Mouse (Mus musculus) embryonic facial prominence, embryonic 12.5 days (tissue): ENCODE results near the gene Dbr1. TPM values are rescaled to one million over a fixed set of nuclear protein-coding genes. Genes with fewer than 3 reads are reported as not detected.

ENCODE experiments used
- ATAC-seq: fragments of 200-750 bp; cut with Nextera tagmentation; 2 replicates; pipeline ENCODE4 v1.8.0; 2017; ENCODE audit not compliant: insufficient number of reproducible peaks, insufficient read depth, low FRiP score, low TSS enrichment
- H3K27ac ChIP-seq: fragments of 300-500 bp; sonication (generic); 2 replicates; pipeline ENCODE4 v1.5.1; 2016; ENCODE audit warnings: mild to moderate bottlenecking
- H3K27me3 ChIP-seq: fragments of 300-500 bp; sonication (generic); 2 replicates; pipeline ENCODE4 v1.6.1; 2016; ENCODE audit warnings: mild to moderate bottlenecking, moderate library complexity
- H3K36me3 ChIP-seq: fragments of 300-500 bp; sonication (generic); 2 replicates; pipeline ENCODE4 v1.6.1; 2016; ENCODE audit warnings: mild to moderate bottlenecking
- H3K4me1 ChIP-seq: fragments of 300-500 bp; sonication (generic); 2 replicates; pipeline ENCODE4 v1.6.1; 2016
- H3K4me2 ChIP-seq: fragments of 300-500 bp; sonication (generic); replicated peaks from 2 replicates; pipeline ENCODE4 v1.6.1; 2016; ENCODE audit warnings: mild to moderate bottlenecking, moderate library complexity
- H3K4me3 ChIP-seq: fragments of 300-500 bp; sonication (generic); 2 replicates; pipeline ENCODE4 v1.5.1; 2016; ENCODE audit warnings: mild to moderate bottlenecking
- H3K9ac ChIP-seq: fragments of 300-500 bp; sonication (generic); 2 replicates; pipeline ENCODE4 v1.6.1; 2016; ENCODE audit warnings: mild to moderate bottlenecking, moderate library complexity
- H3K9me3 ChIP-seq: fragments of 300-500 bp; sonication (generic); 2 replicates; pipeline ENCODE4 v1.6.1; 2016; ENCODE audit warnings: mild to moderate bottlenecking, moderate library complexity
- WGBS: fragments of 180-500 bp; shearing (Covaris S2); methylation state at CpG from one replicate; pipeline ENCODE4 v1.1.7; 2016; 5-methylcytosine and 5-hydroxymethylcytosine counted together
- polyA plus RNA-seq: library from polyadenylated mRNA; unstranded; fragments of >200 nt; fragmentation: Nextera tagmentation; extraction: Ambion mirVana; gene quantifications from 2 replicates; pipeline ENCODE4 v1.2.1, GENCODE M21; 2016

The Dbr1 gene
- 30.6 and 34.2 TPM in 2 replicates for polyA plus RNA-seq

DNA sequence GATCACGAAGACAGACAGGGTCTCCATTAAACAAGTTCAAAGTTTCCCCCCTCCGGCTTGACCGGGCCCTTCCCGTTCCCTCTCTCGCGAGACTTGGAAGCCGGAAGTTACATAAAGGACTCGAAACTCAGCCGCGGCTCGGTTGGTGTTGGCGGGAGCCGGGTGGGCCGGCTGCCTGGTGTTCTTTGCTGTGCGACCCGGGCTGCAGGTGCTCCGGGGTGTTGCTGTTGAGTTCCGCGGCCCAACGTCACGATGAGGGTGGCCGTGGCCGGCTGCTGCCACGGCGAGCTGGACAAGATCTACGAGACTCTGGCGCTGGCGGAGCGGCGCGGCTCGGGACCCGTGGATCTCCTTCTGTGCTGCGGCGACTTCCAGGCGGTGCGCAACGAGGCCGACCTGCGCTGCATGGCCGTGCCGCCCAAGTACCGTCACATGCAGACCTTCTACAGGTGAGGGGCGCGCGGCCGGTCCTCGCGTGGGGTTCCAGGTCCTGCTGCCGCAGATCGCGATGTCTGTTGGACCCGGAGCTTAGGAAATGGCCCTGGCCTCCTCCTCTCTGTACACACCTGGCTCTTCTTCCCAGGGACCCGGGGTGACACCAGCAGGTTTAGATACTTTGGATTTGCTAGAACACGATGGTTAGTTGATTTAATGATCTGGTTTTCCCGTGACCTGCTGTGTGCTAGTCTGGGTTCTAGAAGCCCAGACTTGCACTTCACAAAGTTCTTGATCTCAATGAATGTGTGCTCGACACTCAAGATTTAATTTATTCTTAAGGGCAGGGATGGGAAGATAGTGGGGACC is at the start of gene Dbr1:
Gene Dbr1, plus strand, starts transcription at position 123 of the 804 bp plus-strand sequence.
- ATAC-seq = peak; percentile 80
- Histone ChIP-seq H3K9ac (peak within 1 kb of the TSS; percentile 93), H3K9me3 (no peaks in the 10 kb centered on the region), H3K4me1 (peaks cover 8% of the 10 kb centered on the region; the same call in 1 of the 2 replicates), H3K36me3 (peaks cover 15% of the 10 kb centered on the region), H3K27me3 (0 out of 2 replicates have a peak, but pooled peaks cover 2% of the 10 kb centered on the region), H3K4me2 (peak within 1 kb of the TSS; percentile 71), H3K27ac (peak within 1 kb of the TSS; percentile 83), H3K4me3 (peak within 1 kb of the TSS; percentile 96)
- under 1% methylated on average over 57 of the region's 57 CpGs for WGBS

DNA sequence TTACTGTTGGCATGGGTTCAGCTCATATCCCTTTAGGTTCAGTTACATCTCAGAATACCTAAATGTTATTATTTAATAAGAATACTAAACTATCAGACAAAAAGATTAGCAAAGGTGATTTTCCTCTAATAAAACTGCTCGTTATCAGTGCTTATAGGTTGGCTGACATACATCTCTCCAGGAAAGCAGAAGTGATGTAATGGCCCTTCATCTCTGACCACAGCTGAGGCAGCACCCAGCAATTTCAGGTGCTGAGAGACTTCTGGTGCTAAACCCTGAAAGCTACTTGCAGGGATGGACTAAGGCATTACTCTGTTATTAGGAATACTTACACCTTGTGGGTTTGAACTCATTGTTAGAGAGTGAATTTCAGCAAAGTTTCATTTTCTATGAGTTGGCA is 43.7 kb upstream of the Dbr1 start:
- WGBS = 93% methylated on average over 1 of the region's 1 CpGs
- peaks cover 45% of the 10 kb centered on the region for H3K36me3 ChIP-seq
- ATAC-seq = no peak

DNA sequence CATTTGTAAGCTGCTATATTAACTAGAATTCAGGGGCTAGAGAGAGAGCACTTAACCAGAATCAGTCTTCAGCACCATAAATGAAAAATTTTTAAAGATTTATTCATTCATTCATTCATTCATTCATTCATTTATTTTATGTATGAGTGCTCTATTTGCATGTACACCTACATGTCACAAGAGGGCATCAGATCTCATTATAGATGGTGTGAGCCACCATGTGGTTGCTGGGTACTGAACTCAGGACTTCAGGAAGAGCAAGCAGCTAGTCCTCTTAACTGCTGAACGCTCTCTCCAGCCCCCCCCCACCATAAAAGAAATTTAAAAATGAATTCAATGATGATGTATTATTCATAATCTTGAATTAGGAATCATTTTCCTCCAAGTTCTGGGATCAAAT is 29.3 kb upstream of the Dbr1 start:
- H3K4me3 ChIP-seq = no peak overlapping the region
- no peaks in the 10 kb centered on the region for H3K4me1 ChIP-seq
- no peak overlapping the region for H3K27ac ChIP-seq
- no peak overlapping the region for H3K9ac ChIP-seq
- H3K4me2 ChIP-seq = no peak overlapping the region
- WGBS = 90% methylated on average over 1 of the region's 1 CpGs
- no peaks in the 10 kb centered on the region for H3K9me3 ChIP-seq
- no peaks in the 10 kb centered on the region for H3K27me3 ChIP-seq
- H3K36me3 ChIP-seq = no peaks in the 10 kb centered on the region
- no peak for ATAC-seq

More for the DNA sequence above, 43.7 kb upstream of the Dbr1 start:
- H3K9ac ChIP-seq = no peak overlapping the region
- H3K4me3 ChIP-seq = no peak overlapping the region
- no peak overlapping the region for H3K4me2 ChIP-seq
- H3K4me1 ChIP-seq = no peaks in the 10 kb centered on the region
- no peaks in the 10 kb centered on the region for H3K9me3 ChIP-seq
- H3K27me3 ChIP-seq = no peaks in the 10 kb centered on the region
- H3K27ac ChIP-seq = no peak overlapping the region

DNA sequence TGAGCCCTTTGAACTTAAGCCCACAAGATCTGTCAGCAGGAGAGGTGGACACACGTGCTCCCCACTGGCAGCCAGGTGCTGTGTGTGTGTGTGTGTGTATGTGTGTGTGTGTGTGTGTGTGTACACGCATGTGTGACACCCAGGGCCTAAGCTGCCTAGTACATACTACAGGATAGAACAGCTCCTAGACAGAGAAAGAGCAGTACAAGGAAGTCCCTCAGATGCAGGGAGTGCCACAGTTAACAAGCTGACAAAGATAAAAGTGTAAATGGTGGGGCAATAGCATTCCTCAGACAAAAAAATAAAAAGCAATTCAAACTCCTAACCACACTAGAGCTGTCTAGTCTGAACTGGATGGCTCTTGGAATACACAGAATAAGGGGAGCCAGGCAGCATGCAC is 23.5 kb upstream of the Dbr1 start:
- ATAC-seq = no peak
- 62% methylated on average over 2 of the region's 2 CpGs for WGBS
- Histone ChIP-seq H3K27me3 (no peaks in the 10 kb centered on the region), H3K9ac (no peak overlapping the region), H3K4me3 (no peak overlapping the region), H3K9me3 (no peaks in the 10 kb centered on the region), H3K4me2 (no peak overlapping the region), H3K36me3 (no peaks in the 10 kb centered on the region), H3K27ac (no peak overlapping the region), H3K4me1 (no peaks in the 10 kb centered on the region)

DNA sequence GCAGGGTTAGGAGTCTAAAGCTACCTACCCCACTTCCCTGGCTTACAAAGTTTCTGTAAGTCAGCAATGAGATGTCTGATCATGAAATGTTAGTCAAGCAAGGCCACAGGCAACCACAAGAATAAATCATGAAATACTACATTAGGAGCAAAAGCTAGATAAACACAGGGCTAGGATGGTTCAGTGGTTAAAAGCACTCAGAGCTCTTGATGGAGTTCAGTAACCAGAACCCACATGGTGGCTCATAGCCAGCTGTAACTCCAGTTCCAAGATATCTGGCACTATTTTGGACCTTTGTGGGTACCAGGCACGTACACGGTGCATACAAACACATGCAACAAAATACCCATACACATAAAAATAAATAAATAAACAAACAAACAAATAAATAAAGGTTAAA is 22.6 kb upstream of the Dbr1 start:
- no peak overlapping the region for H3K9ac ChIP-seq
- H3K4me1 ChIP-seq = no peaks in the 10 kb centered on the region
- H3K4me3 ChIP-seq = no peak overlapping the region
- ATAC-seq = no peak
- no peaks in the 10 kb centered on the region for H3K36me3 ChIP-seq
- H3K27ac ChIP-seq = no peak overlapping the region
- 84% methylated on average over 2 of the region's 2 CpGs for WGBS
- H3K4me2 ChIP-seq = no peak overlapping the region
- no peaks in the 10 kb centered on the region for H3K27me3 ChIP-seq
- no peaks in the 10 kb centered on the region for H3K9me3 ChIP-seq

DNA sequence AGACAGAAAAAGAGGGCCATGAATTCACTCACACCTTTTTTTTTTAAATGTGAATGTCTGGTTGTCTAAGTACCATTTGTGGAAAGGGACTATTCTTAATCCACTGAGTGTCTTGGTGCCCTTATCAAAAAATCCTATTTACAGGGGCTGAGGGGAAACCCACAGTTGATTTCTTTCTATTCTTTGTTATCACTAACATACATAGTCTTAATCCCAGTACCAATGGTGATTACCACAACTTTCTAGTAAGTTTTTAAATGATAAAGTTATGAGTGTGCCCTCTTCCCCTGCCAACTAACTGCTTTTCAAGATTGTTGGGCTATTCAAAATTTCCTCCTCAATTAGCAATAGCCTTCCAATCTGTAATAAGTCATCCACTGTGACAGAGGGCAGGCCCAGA is 21.5 kb upstream of the Dbr1 start:
- no peak for ATAC-seq
- no peak overlapping the region for H3K9ac ChIP-seq
- no peaks in the 10 kb centered on the region for H3K36me3 ChIP-seq
- H3K27me3 ChIP-seq = no peaks in the 10 kb centered on the region
- H3K9me3 ChIP-seq = no peaks in the 10 kb centered on the region
- no peak overlapping the region for H3K4me2 ChIP-seq
- H3K4me1 ChIP-seq = no peaks in the 10 kb centered on the region
- H3K4me3 ChIP-seq = no peak overlapping the region
- H3K27ac ChIP-seq = no peak overlapping the region

DNA sequence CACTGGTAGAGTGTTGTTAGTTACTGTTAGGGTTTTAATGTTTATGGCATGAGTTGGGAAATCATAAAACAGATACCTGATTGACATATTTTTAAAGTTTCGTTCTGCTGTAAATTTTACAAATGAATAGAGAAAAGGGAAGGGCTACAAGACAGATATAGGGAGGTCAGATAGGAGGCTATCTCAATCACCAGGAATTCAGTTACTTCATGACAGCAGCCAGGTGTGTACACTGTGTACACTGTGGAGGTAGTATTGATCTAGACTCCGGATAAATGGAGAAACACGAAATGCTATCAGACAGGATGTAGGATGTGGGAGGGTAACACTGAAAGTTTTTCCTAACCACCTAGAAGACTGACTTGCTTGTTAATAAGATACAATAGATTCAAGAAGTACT is 20.3 kb upstream of the Dbr1 start:
- WGBS = 91% methylated on average over 3 of the region's 3 CpGs
- Histone ChIP-seq H3K36me3 (no peaks in the 10 kb centered on the region), H3K4me3 (no peak overlapping the region), H3K9me3 (no peaks in the 10 kb centered on the region), H3K4me1 (no peaks in the 10 kb centered on the region), H3K27me3 (no peaks in the 10 kb centered on the region), H3K4me2 (no peak overlapping the region), H3K27ac (no peak overlapping the region), H3K9ac (no peak overlapping the region)
- ATAC-seq = no peak

DNA sequence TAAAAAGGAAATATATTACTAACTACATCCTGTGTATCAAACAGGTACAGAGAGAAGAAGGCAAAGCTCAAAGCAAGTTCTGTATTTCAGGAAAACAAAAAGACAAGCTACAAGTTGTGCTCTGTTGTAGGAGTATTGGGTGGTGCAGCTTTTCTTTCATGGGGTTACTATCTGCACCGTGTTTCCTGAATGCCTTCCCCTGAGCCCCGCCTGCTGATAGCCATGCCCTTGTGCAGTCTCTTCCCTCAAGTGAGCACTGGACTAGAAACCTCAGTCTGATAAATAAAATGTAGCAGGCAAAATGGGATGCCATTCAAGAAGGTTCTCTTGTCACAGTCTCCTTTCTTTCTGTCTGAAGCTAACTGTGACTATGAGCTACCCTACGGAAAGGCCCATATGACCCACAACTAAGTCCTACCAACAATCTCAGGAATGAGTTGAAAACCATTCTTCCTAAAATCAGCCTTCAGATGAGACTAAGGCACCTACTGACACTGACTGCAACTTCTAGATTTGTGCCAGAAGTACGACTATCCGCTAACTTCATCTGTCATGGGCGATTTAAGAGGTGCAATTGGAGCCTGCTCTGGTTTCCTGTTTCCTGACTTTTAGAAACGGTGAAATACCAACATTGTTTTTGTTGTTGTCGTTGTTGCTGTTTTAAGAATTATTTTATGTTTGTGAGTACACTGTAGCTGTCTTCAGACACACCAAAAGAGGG is 17.9 kb upstream of the Dbr1 start:
- no peaks in the 10 kb centered on the region for H3K9me3 ChIP-seq
- no peaks in the 10 kb centered on the region for H3K36me3 ChIP-seq
- no peak overlapping the region for H3K27ac ChIP-seq
- 85% methylated on average over 8 of the region's 8 CpGs for WGBS
- no peaks in the 10 kb centered on the region for H3K4me1 ChIP-seq
- ATAC-seq = no peak
- no peaks in the 10 kb centered on the region for H3K27me3 ChIP-seq
- no peak overlapping the region for H3K4me3 ChIP-seq
- no peak overlapping the region for H3K4me2 ChIP-seq
- H3K9ac ChIP-seq = no peak overlapping the region

DNA sequence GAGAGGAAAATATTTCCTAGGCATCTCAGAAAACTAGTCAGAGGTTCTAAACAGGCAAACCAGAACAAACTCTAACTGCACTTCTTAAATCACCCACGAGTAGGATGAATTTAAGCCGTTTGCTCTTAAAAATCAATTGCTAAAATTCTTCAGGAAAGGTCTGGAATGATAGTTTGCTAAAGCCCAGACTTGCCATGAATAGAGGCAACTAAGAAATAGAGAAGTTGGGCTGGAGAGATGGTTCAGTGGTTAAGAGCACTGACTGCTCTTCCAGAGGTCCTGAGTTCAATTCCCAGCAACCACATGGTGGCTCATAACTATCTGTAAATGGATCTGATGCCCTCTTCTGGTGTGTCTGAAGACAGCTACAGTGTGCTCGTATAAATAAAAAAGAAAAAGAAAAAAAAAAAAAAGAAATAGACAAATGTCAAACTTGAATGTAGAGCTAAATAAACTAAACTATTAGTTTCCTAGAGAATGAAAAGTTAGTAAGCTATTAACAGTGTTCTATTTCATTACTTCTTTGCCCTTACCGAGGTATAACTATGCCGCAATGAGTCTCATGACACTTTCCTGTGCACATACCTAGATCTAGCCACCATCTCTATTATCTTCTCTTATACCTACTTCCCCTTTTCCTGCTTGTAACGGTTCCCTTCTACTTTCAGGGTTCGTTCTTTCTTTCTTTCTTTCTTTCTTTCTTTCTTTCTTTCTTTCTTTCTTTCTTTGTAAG is 16.6 kb upstream of the Dbr1 start:
- Histone ChIP-seq H3K9me3 (no peaks in the 10 kb centered on the region), H3K36me3 (no peaks in the 10 kb centered on the region), H3K4me3 (no peak overlapping the region), H3K4me1 (no peaks in the 10 kb centered on the region), H3K4me2 (no peak overlapping the region), H3K27ac (no peak overlapping the region), H3K27me3 (no peaks in the 10 kb centered on the region), H3K9ac (no peak overlapping the region)
- 91% methylated on average over 7 of the region's 7 CpGs for WGBS
- no peak for ATAC-seq

DNA sequence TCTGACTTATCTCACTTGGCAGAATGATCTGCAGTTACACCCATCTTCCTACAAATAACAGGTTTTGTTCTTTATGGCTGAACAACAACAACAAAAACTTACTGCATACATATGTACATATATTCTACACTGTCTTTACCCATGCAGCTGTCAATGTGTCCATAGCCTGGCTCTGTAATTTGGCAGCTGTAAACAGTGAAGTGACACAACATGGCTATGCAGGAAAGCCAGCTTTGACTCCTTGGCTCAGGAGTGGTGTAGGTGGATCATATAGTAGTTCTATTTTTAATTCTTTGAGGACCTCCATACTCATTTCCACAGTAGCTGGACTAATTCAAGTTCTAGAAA is 16.1 kb upstream of the Dbr1 start:
- no peak overlapping the region for H3K27ac ChIP-seq
- ATAC-seq = no peak
- no peak overlapping the region for H3K4me2 ChIP-seq
- H3K9me3 ChIP-seq = no peaks in the 10 kb centered on the region
- no peaks in the 10 kb centered on the region for H3K36me3 ChIP-seq
- H3K27me3 ChIP-seq = no peaks in the 10 kb centered on the region
- H3K9ac ChIP-seq = no peak overlapping the region
- no peaks in the 10 kb centered on the region for H3K4me1 ChIP-seq
- no peak overlapping the region for H3K4me3 ChIP-seq

DNA sequence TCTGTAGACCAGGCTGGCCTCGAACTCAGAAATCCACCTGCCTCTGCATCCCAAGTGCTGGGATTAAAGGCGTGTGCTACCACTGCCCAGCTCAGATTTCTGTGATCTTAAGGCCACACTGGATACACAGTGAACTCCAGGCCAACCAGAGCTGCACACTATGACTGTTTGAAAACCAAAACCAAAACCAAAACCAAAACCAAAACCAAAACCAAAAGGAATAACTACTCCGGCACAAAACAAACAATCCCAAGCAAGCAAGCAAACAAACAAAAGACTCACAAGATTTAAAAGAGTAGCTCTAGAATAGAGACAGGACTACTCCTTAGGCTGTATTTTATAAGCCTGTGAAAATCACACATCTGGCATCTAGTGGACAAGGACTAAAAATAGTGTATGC is 15.2 kb upstream of the Dbr1 start:
- Histone ChIP-seq H3K9me3 (no peaks in the 10 kb centered on the region), H3K4me1 (no peaks in the 10 kb centered on the region), H3K27ac (no peak overlapping the region), H3K4me3 (no peak overlapping the region), H3K4me2 (no peak overlapping the region), H3K27me3 (no peaks in the 10 kb centered on the region), H3K9ac (no peak overlapping the region), H3K36me3 (no peaks in the 10 kb centered on the region)
- 92% methylated on average over 3 of the region's 3 CpGs for WGBS
- ATAC-seq = no peak

DNA sequence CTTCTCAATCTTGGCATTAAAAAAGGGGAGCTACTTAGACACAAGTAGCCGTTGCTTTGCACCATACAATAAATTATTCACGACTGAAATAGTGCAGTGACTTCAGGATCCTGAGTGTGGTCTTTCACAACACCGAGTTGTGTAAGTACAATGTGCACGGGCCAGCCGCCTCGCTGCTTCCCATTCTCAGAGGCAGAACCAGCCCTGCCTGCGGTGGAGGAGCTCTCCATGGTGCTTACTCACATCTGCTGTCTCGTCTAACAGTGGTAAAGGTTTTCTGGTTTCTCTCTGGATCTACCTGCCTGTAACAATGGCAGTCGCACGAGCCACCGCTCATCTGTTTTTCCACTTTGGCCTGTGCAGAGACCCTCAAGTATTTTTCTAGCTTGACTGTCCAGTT is 11.9 kb upstream of the Dbr1 start:
- no peaks in the 10 kb centered on the region for H3K27me3 ChIP-seq
- H3K9ac ChIP-seq = no peak overlapping the region
- H3K4me1 ChIP-seq = peaks cover 6% of the 10 kb centered on the region
- H3K36me3 ChIP-seq = no peaks in the 10 kb centered on the region
- H3K4me2 ChIP-seq = no peak overlapping the region
- WGBS = 28% methylated on average over 11 of the region's 11 CpGs
- H3K4me3 ChIP-seq = no peak overlapping the region
- H3K9me3 ChIP-seq = no peaks in the 10 kb centered on the region
- no peak overlapping the region for H3K27ac ChIP-seq
- no peak for ATAC-seq
